Mouse (Mus musculus): ENCODE measurements around the gene Iqgap2. TPM values are rescaled to one million over a fixed set of nuclear protein-coding genes. Genes with fewer than 3 reads are reported as not detected.

Iqgap2 gene
- polyA plus RNA-seq, 1 experiment from 2014 or later, result 3.0 TPM

GRCm38 (mm10) chr13:95657171-95657570 lies 234.6 kb downstream of the Iqgap2 start:
- 62% methylated on average over 9 of the region's 9 CpGs for WGBS
- Histone ChIP-seq H3K27ac (ENCODE audit: low read length) (no peak overlapping the region), H3K36me3 (ENCODE audit: control insufficient read depth, insufficient read depth, low read length) (no peaks in the 10 kb centered on the region), H3K27me3 (ENCODE audit: control insufficient read depth, insufficient read depth, low read depth, low read length) (no peaks in the 10 kb centered on the region), H3K9me3 (replicated peaks; ENCODE audit: control insufficient read depth, low read length, poor library complexity, severe bottlenecking) (no peaks in the 10 kb centered on the region), H3K9ac (ENCODE audit: low read depth, low read length) (no peak overlapping the region), H3K4me1 (ENCODE audit: control insufficient read depth, insufficient read depth, low read length) (no peaks in the 10 kb centered on the region), H3K4me3 (ENCODE audit: low read depth, low read length) (no peak overlapping the region), H3K4me2 (ENCODE audit: low read length) (no peak overlapping the region)
- ATAC-seq, result no peak

- no peaks in the 10 kb centered on the region for H3K9me3 ChIP-seq (replicated peaks; ENCODE audit: control insufficient read depth, low read length, poor library complexity, severe bottlenecking)
- no peak overlapping the region for H3K4me3 ChIP-seq (ENCODE audit: low read depth, low read length)
- no peak for ATAC-seq
- no peak overlapping the region for H3K9ac ChIP-seq (ENCODE audit: low read depth, low read length)
- no peak overlapping the region for H3K27ac ChIP-seq (ENCODE audit: low read length)
- no peaks in the 10 kb centered on the region for H3K36me3 ChIP-seq (ENCODE audit: control insufficient read depth, insufficient read depth, low read length)
- no peaks in the 10 kb centered on the region for H3K4me1 ChIP-seq (ENCODE audit: control insufficient read depth, insufficient read depth, low read length)
- WGBS, result 48% methylated on average over 9 of the region's 9 CpGs
- H3K27me3 ChIP-seq (ENCODE audit: control insufficient read depth, insufficient read depth, low read depth, low read length), result no peaks in the 10 kb centered on the region
- no peak overlapping the region for H3K4me2 ChIP-seq (ENCODE audit: low read length)
These were observed 236.4 kb downstream of the Iqgap2 start for GRCm38 (mm10) chr13:95655284-95655683.

GRCm38 (mm10) chr13:95653696-95654095 lies 238.0 kb downstream of the Iqgap2 start:
- Histone ChIP-seq H3K9ac (ENCODE audit: low read depth, low read length) (no peak overlapping the region), H3K4me1 (ENCODE audit: control insufficient read depth, insufficient read depth, low read length) (no peaks in the 10 kb centered on the region), H3K27me3 (ENCODE audit: control insufficient read depth, insufficient read depth, low read depth, low read length) (no peaks in the 10 kb centered on the region), H3K36me3 (ENCODE audit: control insufficient read depth, insufficient read depth, low read length) (no peaks in the 10 kb centered on the region), H3K9me3 (replicated peaks; ENCODE audit: control insufficient read depth, low read length, poor library complexity, severe bottlenecking) (no peaks in the 10 kb centered on the region; the same call in 1 of the 2 replicates), H3K27ac (ENCODE audit: low read length) (no peak overlapping the region), H3K4me3 (ENCODE audit: low read depth, low read length) (no peak overlapping the region), H3K4me2 (ENCODE audit: low read length) (no peak overlapping the region)
- no peak for ATAC-seq
- 96% methylated on average over 4 of the region's 4 CpGs for WGBS

- no peak for ATAC-seq
- H3K4me3 ChIP-seq (ENCODE audit: low read depth, low read length), result no peak overlapping the region
- H3K4me2 ChIP-seq (ENCODE audit: low read length), result no peak overlapping the region
- 87% methylated on average over 7 of the region's 7 CpGs for WGBS
- no peaks in the 10 kb centered on the region for H3K36me3 ChIP-seq (ENCODE audit: control insufficient read depth, insufficient read depth, low read length)
- no peaks in the 10 kb centered on the region; the same call in 1 of the 2 replicates for H3K9me3 ChIP-seq (replicated peaks; ENCODE audit: control insufficient read depth, low read length, poor library complexity, severe bottlenecking)
- no peak overlapping the region for H3K27ac ChIP-seq (ENCODE audit: low read length)
- H3K27me3 ChIP-seq (ENCODE audit: control insufficient read depth, insufficient read depth, low read depth, low read length), result no peaks in the 10 kb centered on the region
- no peak overlapping the region for H3K9ac ChIP-seq (ENCODE audit: low read depth, low read length)
- H3K4me1 ChIP-seq (ENCODE audit: control insufficient read depth, insufficient read depth, low read length), result no peaks in the 10 kb centered on the region
These were observed 239.7 kb downstream of the Iqgap2 start for GRCm38 (mm10) chr13:95651870-95652668.

- Histone ChIP-seq H3K27ac (ENCODE audit: low read length) (no peak overlapping the region), H3K9ac (ENCODE audit: low read depth, low read length) (no peak overlapping the region), H3K9me3 (replicated peaks; ENCODE audit: control insufficient read depth, low read length, poor library complexity, severe bottlenecking) (no peaks in the 10 kb centered on the region; the same call in 1 of the 2 replicates), H3K4me3 (ENCODE audit: low read depth, low read length) (no peak overlapping the region), H3K4me2 (ENCODE audit: low read length) (no peak overlapping the region), H3K4me1 (ENCODE audit: control insufficient read depth, insufficient read depth, low read length) (no peaks in the 10 kb centered on the region), H3K36me3 (ENCODE audit: control insufficient read depth, insufficient read depth, low read length) (no peaks in the 10 kb centered on the region), H3K27me3 (ENCODE audit: control insufficient read depth, insufficient read depth, low read depth, low read length) (no peaks in the 10 kb centered on the region)
- 92% methylated on average over 3 of the region's 3 CpGs for WGBS
- ATAC-seq, result no peak
These were observed 241.8 kb downstream of the Iqgap2 start for GRCm38 (mm10) chr13:95649941-95650340.

GRCm38 (mm10) chr13:95647248-95647647 lies 244.5 kb downstream of the Iqgap2 start:
- Histone ChIP-seq H3K4me1 (ENCODE audit: control insufficient read depth, insufficient read depth, low read length) (no peaks in the 10 kb centered on the region), H3K4me3 (ENCODE audit: low read depth, low read length) (no peak overlapping the region), H3K27ac (ENCODE audit: low read length) (no peak overlapping the region), H3K4me2 (ENCODE audit: low read length) (no peak overlapping the region), H3K36me3 (ENCODE audit: control insufficient read depth, insufficient read depth, low read length) (no peaks in the 10 kb centered on the region), H3K27me3 (ENCODE audit: control insufficient read depth, insufficient read depth, low read depth, low read length) (no peaks in the 10 kb centered on the region), H3K9ac (ENCODE audit: low read depth, low read length) (no peak overlapping the region), H3K9me3 (replicated peaks; ENCODE audit: control insufficient read depth, low read length, poor library complexity, severe bottlenecking) (no peaks in the 10 kb centered on the region; the same call in 1 of the 2 replicates)
- 85% methylated on average over 4 of the region's 4 CpGs for WGBS
- ATAC-seq, result no peak

- no peak overlapping the region for H3K9ac ChIP-seq (ENCODE audit: low read depth, low read length)
- ATAC-seq, result no peak
- no peaks in the 10 kb centered on the region for H3K36me3 ChIP-seq (ENCODE audit: control insufficient read depth, insufficient read depth, low read length)
- no peak overlapping the region for H3K4me2 ChIP-seq (ENCODE audit: low read length)
- 80% methylated on average over 9 of the region's 9 CpGs for WGBS
- H3K9me3 ChIP-seq (replicated peaks; ENCODE audit: control insufficient read depth, low read length, poor library complexity, severe bottlenecking), result no peaks in the 10 kb centered on the region; the same call in 1 of the 2 replicates
- H3K4me3 ChIP-seq (ENCODE audit: low read depth, low read length), result no peak overlapping the region
- H3K27ac ChIP-seq (ENCODE audit: low read length), result no peak overlapping the region
- H3K4me1 ChIP-seq (ENCODE audit: control insufficient read depth, insufficient read depth, low read length), result no peaks in the 10 kb centered on the region
- H3K27me3 ChIP-seq (ENCODE audit: control insufficient read depth, insufficient read depth, low read depth, low read length), result no peaks in the 10 kb centered on the region
These were observed 245.0 kb downstream of the Iqgap2 start for GRCm38 (mm10) chr13:95646687-95647111.

GRCm38 (mm10) chr13:95643740-95644139 lies 248.0 kb downstream of the Iqgap2 start:
- Histone ChIP-seq H3K27ac (ENCODE audit: low read length) (no peak overlapping the region), H3K4me1 (ENCODE audit: control insufficient read depth, insufficient read depth, low read length) (peaks cover 7% of the 10 kb centered on the region; the same call in 1 of the 2 replicates), H3K4me2 (ENCODE audit: low read length) (no peak overlapping the region), H3K4me3 (ENCODE audit: low read depth, low read length) (no peak overlapping the region), H3K27me3 (ENCODE audit: control insufficient read depth, insufficient read depth, low read depth, low read length) (no peaks in the 10 kb centered on the region), H3K36me3 (ENCODE audit: control insufficient read depth, insufficient read depth, low read length) (no peaks in the 10 kb centered on the region), H3K9me3 (replicated peaks; ENCODE audit: control insufficient read depth, low read length, poor library complexity, severe bottlenecking) (no peaks in the 10 kb centered on the region), H3K9ac (ENCODE audit: low read depth, low read length) (no peak overlapping the region)
- WGBS, result 72% methylated on average over 7 of the region's 7 CpGs
- ATAC-seq, result no peak
